Mouse (Mus musculus) neural tube, embryonic 12.5 days (tissue): ENCODE data around the gene Adam1a. TPM values are rescaled to one million over a fixed set of nuclear protein-coding genes. Genes with fewer than 3 reads are reported as not detected.

Source experiments
- ATAC-seq: fragments of 200-750 bp; cut with Nextera tagmentation; 2 replicates; pipeline ENCODE4 v1.8.0; 2017; ENCODE audit warnings: low read depth, mild to moderate bottlenecking, moderate TSS enrichment, moderate library complexity; ENCODE audit not compliant: low FRiP score
- H3K27ac ChIP-seq: fragments of 300-500 bp; sonication (generic); 2 replicates; pipeline ENCODE4 v1.5.1; 2016
- H3K27me3 ChIP-seq: fragments of 300-500 bp; sonication (generic); replicated peaks from 2 replicates; pipeline ENCODE4 v1.6.1; 2016; ENCODE audit warnings: mild to moderate bottlenecking
- H3K36me3 ChIP-seq: fragments of 300-500 bp; sonication (generic); 2 replicates; pipeline ENCODE4 v1.6.1; 2016; ENCODE audit warnings: mild to moderate bottlenecking
- H3K4me1 ChIP-seq: fragments of 300-500 bp; sonication (generic); 2 replicates; pipeline ENCODE4 v1.6.1; 2016
- H3K4me2 ChIP-seq: fragments of 300-500 bp; sonication (generic); replicated peaks from 2 replicates; pipeline ENCODE4 v1.6.1; 2016; ENCODE audit warnings: mild to moderate bottlenecking
- H3K4me3 ChIP-seq: fragments of 300-500 bp; sonication (generic); 2 replicates; pipeline ENCODE4 v1.5.1; 2016
- H3K9ac ChIP-seq: fragments of 300-500 bp; sonication (generic); 2 replicates; pipeline ENCODE4 v1.6.1; 2016; ENCODE audit warnings: mild to moderate bottlenecking
- H3K9me3 ChIP-seq: fragments of 300-500 bp; sonication (generic); 2 replicates; pipeline ENCODE4 v1.6.1; 2016; ENCODE audit warnings: mild to moderate bottlenecking
- WGBS: fragments of 180-500 bp; shearing (Covaris S2); methylation state at CpG from one replicate; pipeline ENCODE4 v1.1.7; 2016; 5-methylcytosine and 5-hydroxymethylcytosine counted together
- polyA plus RNA-seq: library from polyadenylated mRNA; unstranded; fragments of >200 nt; fragmentation: Nextera tagmentation; extraction: Ambion mirVana; gene quantifications from 2 replicates; pipeline ENCODE4 v1.2.1, GENCODE M21; 2016

Adam1a gene
- polyA plus RNA-seq, 1 experiment from 2014 or later = 2.9 TPM

DNA sequence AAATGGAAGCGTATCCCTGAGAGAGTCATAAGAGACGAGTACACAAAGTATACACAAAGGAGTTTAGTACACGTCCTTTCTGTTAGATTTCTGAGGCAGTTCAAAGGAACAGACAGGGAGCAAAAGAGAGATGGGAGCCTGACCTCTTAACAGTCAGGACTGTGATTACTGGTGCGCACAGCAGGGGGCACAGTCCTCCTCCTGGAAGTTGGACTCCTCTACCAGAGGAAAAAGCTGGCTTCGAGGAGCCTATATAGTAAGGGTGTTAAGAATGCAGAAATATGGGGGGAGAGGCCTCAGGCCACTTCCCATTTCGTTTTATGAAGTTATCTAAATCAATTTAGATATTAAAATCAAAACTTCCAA, 1.2 kb upstream of the Adam1a start:
- Histone ChIP-seq H3K27me3 (no peaks in the 10 kb centered on the region), H3K36me3 (no peaks in the 10 kb centered on the region), H3K9me3 (no peaks in the 10 kb centered on the region), H3K27ac (no peak overlapping the region), H3K4me1 (peaks cover 23% of the 10 kb centered on the region), H3K9ac (peak overlapping the region; percentile 98), H3K4me2 (peak overlapping the region; percentile 91), H3K4me3 (peak overlapping the region; percentile 99)
- WGBS = 37% methylated on average over 6 of the region's 6 CpGs
- ATAC-seq = peak; percentile 42; the same call in 1 of the 2 replicates

DNA sequence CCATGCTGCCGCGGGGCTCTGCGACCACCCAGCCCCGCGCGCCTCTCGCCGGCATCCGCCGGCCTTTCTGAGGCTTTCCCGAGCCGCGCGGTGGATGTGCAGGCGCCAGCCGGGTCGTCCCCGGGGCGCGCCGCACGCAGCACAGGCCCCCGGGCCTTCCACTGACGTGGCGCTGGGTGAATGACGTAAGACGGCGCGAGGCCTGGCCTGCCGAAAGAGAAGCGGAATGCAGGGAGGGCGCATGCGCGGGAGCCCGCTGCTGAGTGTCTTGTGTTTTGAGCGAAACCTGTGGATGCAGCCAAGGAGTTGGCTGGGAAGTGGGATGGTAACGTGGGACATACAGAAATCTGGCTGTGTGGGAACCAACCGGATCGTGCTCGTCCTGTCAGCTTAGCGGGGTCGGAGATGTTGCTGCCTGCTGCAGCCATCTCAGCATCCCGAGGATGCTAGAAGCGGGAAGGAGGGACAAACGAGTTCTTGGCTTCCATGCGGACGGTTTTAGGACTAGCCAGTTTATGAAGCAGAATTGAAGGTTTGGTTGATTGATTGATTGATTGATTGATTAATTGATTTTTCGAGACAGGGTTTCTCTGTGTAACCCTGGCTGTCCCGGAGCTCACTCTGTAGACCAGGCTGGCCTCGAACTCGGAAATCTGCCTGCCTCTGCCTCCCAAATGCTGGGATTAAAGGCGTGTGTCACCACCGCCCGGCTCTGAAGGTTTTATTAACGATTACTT, 679 bp upstream of the Adam1a start, which contains the start of gene Mapkapk5:
Gene Mapkapk5, minus strand, starts transcription at position 113 of the 737 bp plus-strand sequence.
- H3K4me3 ChIP-seq = peak within 1 kb of the TSS; percentile 99
- ATAC-seq = peak; percentile 95
- peak within 1 kb of the TSS; percentile 93 for H3K27ac ChIP-seq
- no peaks in the 10 kb centered on the region for H3K27me3 ChIP-seq
- peak within 1 kb of the TSS; percentile 98 for H3K9ac ChIP-seq
- WGBS = 2% methylated on average over 55 of the region's 55 CpGs
- peaks cover 23% of the 10 kb centered on the region for H3K4me1 ChIP-seq
- H3K4me2 ChIP-seq = peak within 1 kb of the TSS; percentile 91
- H3K9me3 ChIP-seq = no peaks in the 10 kb centered on the region
- H3K36me3 ChIP-seq = no peaks in the 10 kb centered on the region

DNA sequence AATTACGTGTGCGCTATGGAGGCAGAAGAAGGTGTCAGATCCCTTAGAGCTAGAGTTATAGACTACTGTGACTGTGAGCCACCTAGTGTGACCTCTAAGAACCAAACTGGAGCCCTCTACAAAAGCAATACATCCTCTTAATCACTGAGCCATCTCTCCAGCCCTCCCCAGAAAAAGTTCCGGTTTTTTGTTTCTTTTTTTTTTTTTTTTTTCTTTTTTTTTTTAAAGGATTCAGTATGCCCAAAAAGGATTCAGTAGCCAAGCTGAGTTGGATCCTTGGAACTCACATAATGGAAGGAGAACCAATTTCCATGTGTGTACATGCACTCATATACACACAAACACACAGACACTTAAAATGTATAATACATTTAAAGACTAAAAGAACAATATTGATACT, 1.9 kb downstream of the Adam1a start:
- peaks cover 5% of the 10 kb centered on the region; the same call in 1 of the 2 replicates for H3K36me3 ChIP-seq
- WGBS = 86% methylated on average over 3 of the region's 3 CpGs
- no peak overlapping the region for H3K27ac ChIP-seq
- no peak overlapping the region for H3K9ac ChIP-seq
- peak overlapping the region; percentile 91; the same call in 1 of the 2 replicates for H3K4me2 ChIP-seq
- H3K4me3 ChIP-seq = no peak overlapping the region
- no peaks in the 10 kb centered on the region for H3K9me3 ChIP-seq
- no peaks in the 10 kb centered on the region for H3K27me3 ChIP-seq
- no peak for ATAC-seq
- peaks cover 23% of the 10 kb centered on the region for H3K4me1 ChIP-seq

DNA sequence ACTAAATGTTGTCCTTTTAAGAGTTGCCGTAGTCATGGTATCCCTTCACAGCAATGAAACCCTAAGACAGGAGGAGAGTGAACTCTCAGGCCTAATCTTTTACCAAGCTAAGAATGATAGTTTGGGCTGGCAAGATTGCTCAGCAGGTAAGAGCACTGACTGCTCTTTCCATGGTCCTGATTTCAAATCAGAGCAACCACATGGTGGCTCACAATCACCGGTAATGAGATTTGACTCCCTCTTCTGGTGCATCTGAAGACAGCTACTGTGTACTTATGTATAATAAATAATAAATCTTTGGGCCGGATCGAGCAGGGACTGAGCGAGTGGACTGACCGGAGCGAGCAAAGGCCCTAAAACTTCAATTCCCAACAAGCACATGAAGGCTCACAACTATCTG, 4.0 kb downstream of the Adam1a start:
- H3K4me2 ChIP-seq = no peak overlapping the region
- ATAC-seq = no peak
- H3K4me1 ChIP-seq = peaks cover 19% of the 10 kb centered on the region
- no peak overlapping the region for H3K27ac ChIP-seq
- WGBS = 91% methylated on average over 7 of the region's 7 CpGs
- peaks cover 18% of the 10 kb centered on the region for H3K36me3 ChIP-seq
- no peak overlapping the region for H3K9ac ChIP-seq
- H3K27me3 ChIP-seq = no peaks in the 10 kb centered on the region
- H3K9me3 ChIP-seq = no peaks in the 10 kb centered on the region
- no peak overlapping the region for H3K4me3 ChIP-seq

DNA sequence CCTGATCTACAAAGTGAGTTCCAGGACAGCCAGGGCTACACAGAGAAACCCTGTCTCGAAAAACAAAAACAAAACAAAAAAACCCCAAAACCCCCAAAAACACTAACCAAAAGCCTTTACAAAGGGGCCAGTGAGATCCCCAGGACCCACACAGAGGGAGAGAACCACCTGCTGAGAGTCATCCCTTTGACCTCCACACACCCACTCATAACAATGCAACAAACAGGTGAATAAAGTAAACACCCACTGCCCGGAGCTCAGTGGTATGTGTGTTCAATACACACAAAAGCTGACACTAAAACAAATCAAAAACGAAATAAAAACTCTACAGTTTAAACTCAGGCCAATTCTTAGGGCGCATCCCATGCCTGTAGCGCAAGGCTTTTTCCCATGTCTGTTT, 5.2 kb downstream of the Adam1a start:
- Histone ChIP-seq H3K9ac (no peak overlapping the region), H3K4me2 (no peak overlapping the region), H3K4me1 (peaks cover 19% of the 10 kb centered on the region), H3K27me3 (no peaks in the 10 kb centered on the region), H3K4me3 (no peak overlapping the region), H3K9me3 (no peaks in the 10 kb centered on the region), H3K27ac (no peak overlapping the region), H3K36me3 (peaks cover 30% of the 10 kb centered on the region)
- no peak for ATAC-seq
- 92% methylated on average over 5 of the region's 5 CpGs for WGBS

DNA sequence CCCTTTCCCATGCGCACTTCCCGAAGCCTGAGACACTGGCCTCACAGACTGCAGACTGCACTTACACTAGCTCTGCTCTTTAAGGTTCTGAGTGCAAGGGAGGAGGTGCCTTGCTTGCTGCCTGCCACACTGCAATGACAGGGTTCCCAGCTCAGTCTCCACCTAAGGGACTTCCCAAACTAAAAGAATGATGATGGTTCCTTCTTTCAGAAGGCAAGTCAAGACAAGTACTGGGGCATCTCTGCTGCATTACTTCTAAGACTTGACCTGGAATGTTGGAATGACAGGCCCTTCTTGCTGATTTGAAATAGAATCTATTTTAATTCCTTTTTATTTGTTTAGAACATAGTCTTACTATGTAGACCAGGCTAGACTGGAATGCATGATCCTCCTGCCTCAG, 7.7 kb downstream of the Adam1a start:
- H3K9me3 ChIP-seq = no peaks in the 10 kb centered on the region
- H3K9ac ChIP-seq = no peak overlapping the region
- no peak for ATAC-seq
- H3K4me2 ChIP-seq = no peak overlapping the region
- H3K27ac ChIP-seq = no peak overlapping the region
- no peak overlapping the region for H3K4me3 ChIP-seq
- H3K27me3 ChIP-seq = no peaks in the 10 kb centered on the region
- WGBS = 86% methylated on average over 2 of the region's 2 CpGs
- no peaks in the 10 kb centered on the region for H3K4me1 ChIP-seq
- peaks cover 52% of the 10 kb centered on the region for H3K36me3 ChIP-seq

DNA sequence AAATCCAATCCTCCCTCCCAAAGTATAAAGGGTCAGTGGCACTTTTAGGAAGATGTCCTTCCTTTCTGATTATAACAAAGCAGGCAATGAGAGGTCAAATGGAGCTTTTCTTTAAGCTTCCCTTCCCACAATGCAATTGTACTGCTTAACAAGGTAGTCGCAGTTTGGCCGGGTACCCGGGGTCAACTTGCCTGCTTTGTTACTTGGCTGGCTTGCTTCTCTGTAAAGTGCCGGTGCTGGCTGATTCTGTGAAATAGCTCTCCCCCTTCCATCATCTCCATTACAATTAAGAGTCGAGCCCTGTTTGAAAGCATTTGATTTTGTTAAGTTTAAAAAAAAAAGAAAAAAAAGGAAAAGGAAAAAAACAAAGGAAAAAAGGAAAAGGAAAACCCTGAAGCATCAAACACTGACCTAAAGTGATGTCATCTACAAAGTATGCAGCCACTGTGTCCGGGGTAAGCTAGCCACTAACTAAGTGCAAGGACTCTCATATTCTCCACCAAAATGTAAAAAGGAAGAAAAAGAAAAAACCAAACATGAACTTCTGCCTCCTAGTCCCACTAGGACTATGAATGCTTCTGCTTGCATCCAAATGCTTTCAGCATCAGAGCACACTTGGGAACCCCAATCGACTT, 8.2 kb downstream of the Adam1a start:
- H3K4me3 ChIP-seq = no peak overlapping the region
- 63% methylated on average over 7 of the region's 7 CpGs for WGBS
- H3K4me1 ChIP-seq = no peaks in the 10 kb centered on the region
- H3K27me3 ChIP-seq = no peaks in the 10 kb centered on the region
- no peak overlapping the region for H3K27ac ChIP-seq
- H3K9me3 ChIP-seq = no peaks in the 10 kb centered on the region
- H3K36me3 ChIP-seq = peaks cover 57% of the 10 kb centered on the region
- H3K4me2 ChIP-seq = no peak overlapping the region
- no peak for ATAC-seq
- H3K9ac ChIP-seq = no peak overlapping the region

DNA sequence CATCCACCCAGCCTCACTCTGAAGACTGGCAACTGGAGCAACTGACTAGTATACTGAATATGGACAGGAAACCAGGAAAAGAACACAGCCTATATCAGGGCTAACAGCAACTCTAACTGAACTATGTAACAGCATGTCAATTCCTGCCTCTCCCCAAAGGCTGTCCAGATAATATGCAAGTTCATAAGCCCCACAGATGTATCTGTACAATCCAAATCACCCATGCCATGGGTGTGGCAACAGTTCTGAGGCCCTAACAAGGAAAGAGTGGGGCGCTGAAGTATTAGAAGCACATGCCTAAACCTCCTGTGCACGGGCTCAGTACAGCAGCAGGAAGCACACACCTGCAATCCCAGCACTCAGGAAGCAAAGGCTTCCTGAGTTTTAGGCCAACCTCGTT, 10.2 kb downstream of the Adam1a start:
- Histone ChIP-seq H3K36me3 (peaks cover 73% of the 10 kb centered on the region), H3K4me3 (no peak overlapping the region), H3K9ac (no peak overlapping the region), H3K4me1 (no peaks in the 10 kb centered on the region), H3K9me3 (no peaks in the 10 kb centered on the region), H3K27me3 (no peaks in the 10 kb centered on the region), H3K4me2 (no peak overlapping the region), H3K27ac (no peak overlapping the region)
- WGBS = 95% methylated on average over 3 of the region's 3 CpGs
- no peak for ATAC-seq

DNA sequence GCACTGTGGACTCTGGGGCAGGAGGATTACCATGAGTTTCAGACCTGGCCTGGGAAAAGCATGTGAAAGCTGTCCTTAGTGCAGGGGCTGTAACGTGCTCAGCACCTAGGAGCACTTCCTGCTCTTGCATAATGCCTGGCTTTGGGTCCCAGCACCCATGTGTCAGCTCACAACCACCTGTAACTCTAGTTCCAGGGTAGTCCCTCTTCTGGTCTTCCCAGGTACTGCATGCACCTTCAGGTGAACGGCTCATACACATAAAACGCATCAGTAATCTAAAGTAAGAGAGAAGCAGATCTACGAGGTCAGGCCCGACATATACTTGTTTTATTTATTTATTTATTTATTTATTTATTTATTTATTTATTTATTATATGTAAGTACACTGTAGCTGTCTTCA, 10.8 kb downstream of the Adam1a start:
- Histone ChIP-seq H3K36me3 (peaks cover 79% of the 10 kb centered on the region), H3K4me1 (no peaks in the 10 kb centered on the region), H3K27me3 (no peaks in the 10 kb centered on the region), H3K4me3 (no peak overlapping the region), H3K9me3 (no peaks in the 10 kb centered on the region), H3K9ac (no peak overlapping the region), H3K27ac (no peak overlapping the region), H3K4me2 (no peak overlapping the region)
- 96% methylated on average over 5 of the region's 5 CpGs for WGBS
- no peak for ATAC-seq

DNA sequence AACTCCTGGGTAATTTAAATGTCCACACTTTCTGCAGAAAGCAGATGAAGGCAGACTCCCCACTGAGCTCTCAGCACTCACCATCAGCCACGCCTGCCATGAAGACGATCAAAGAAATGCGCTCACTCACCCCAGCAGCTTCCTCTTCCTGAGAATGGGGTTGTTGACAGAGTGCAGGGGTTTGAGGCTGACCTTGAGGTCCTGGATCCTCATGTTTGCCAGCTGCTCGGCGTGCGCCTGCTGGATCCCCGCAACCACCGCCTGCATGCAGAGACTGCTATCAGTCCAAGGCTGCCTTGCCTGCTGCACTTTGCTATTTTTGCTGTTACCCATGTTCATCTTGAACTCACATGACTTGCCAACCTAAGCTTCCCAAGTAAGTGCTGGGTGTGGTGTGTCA, 18.3 kb downstream of the Adam1a start:
- 81% methylated on average over 8 of the region's 8 CpGs for WGBS
- no peak for ATAC-seq
- Histone ChIP-seq H3K9me3 (no peaks in the 10 kb centered on the region), H3K27ac (no peak overlapping the region), H3K4me2 (no peak overlapping the region), H3K4me3 (no peak overlapping the region), H3K4me1 (no peaks in the 10 kb centered on the region), H3K27me3 (no peaks in the 10 kb centered on the region), H3K36me3 (peaks cover 80% of the 10 kb centered on the region), H3K9ac (no peak overlapping the region)

DNA sequence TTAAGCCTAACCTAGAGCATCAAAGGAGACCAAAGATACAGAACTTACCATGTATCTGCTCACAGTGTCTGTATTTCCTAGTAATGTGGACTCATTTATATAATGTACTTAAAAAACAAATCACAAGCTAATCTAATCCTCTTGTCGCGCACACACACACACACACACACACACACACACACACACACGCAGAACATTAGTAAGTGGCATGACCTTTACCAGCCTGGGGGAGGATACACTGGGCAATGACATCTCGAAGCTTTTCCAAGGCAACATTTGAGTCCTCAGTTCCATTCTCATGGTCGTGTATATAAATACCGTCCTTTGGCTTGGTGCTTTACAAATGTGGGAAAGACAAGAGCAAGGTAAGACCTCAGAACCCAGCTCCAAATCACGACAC, 18.8 kb downstream of the Adam1a start:
- no peak overlapping the region for H3K4me2 ChIP-seq
- peaks cover 81% of the 10 kb centered on the region for H3K36me3 ChIP-seq
- H3K4me1 ChIP-seq = no peaks in the 10 kb centered on the region
- no peaks in the 10 kb centered on the region for H3K9me3 ChIP-seq
- no peak for ATAC-seq
- WGBS = 90% methylated on average over 7 of the region's 7 CpGs
- H3K9ac ChIP-seq = no peak overlapping the region
- H3K27me3 ChIP-seq = no peaks in the 10 kb centered on the region
- H3K4me3 ChIP-seq = no peak overlapping the region
- H3K27ac ChIP-seq = no peak overlapping the region

DNA sequence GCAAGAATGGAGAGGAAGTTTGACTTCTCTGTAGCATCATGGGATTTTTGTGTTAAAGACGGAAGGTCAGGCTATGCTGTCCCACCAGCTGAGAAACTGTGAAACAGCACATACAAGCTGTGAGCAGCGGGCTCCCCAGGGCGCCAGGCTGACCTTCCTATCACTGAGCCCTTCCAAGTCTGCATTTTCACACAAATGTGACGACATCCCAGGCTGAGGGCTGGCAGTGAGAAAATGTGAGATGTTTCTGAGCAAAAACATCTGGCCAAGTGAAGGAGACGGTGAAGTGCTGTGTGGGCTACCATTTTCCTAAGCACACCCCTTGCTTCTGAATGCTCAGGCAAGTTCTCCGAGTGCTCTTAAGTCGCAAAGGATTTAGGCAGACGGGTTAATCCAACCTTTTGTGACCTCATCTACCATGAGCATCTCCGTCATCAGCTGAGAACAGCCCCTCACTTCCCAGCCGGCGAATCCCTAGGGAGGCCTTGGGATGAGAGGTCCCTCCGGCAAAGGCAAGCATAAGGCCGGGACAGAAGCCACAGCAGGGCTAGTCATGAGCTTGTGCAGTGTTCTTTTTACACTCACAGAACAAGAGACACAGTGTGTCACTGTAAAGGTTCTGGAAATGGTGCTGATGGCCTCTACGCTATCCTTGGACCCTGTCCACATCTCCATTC, 19.4 kb downstream of the Adam1a start:
- Histone ChIP-seq H3K4me1 (no peaks in the 10 kb centered on the region), H3K4me2 (no peak overlapping the region), H3K36me3 (peaks cover 81% of the 10 kb centered on the region), H3K9ac (no peak overlapping the region), H3K27ac (no peak overlapping the region), H3K9me3 (no peaks in the 10 kb centered on the region), H3K27me3 (no peaks in the 10 kb centered on the region), H3K4me3 (no peak overlapping the region)
- ATAC-seq = no peak
- WGBS = 93% methylated on average over 14 of the region's 14 CpGs
